Mouse (Mus musculus) cortical plate, adult 2 months (tissue): ENCODE measurements around the gene Ccdc191.

Experiments used
- CTCF ChIP-seq: fragments of 200-500 bp; IDR thresholded peaks from 2 replicates; pipeline ENCODE4 v1.5.1; 2011; ENCODE audit warnings: mild to moderate bottlenecking, control low read depth, low read length; ENCODE audit not compliant: insufficient read depth; ENCODE audit errors: extremely low read depth
- POLR2A ChIP-seq: fragments of 200-500 bp; IDR thresholded peaks from 2 replicates; pipeline ENCODE4 v1.6.1; 2011; ENCODE audit warnings: mild to moderate bottlenecking, low read length, control low read depth; ENCODE audit not compliant: insufficient read depth; ENCODE audit errors: extremely low read depth

- no peak for TF ChIP-seq POLR2A
- no peak for TF ChIP-seq CTCF
These were observed 109.9 kb downstream of the Ccdc191 start for GRCm38 (mm10) chr16:43999541-43999940.
